Mouse (Mus musculus) spleen, adult 18-20 months (tissue): ENCODE measurements around the gene Gm20425.

Experiments used
- DNase-seq, 2 experiments: peaks; one replicate each; pipeline ENCODE4 v3.0.0; 2022; ENCODE audit warnings: mixed read lengths in 2 of 2

Gm20425 gene

DNA sequence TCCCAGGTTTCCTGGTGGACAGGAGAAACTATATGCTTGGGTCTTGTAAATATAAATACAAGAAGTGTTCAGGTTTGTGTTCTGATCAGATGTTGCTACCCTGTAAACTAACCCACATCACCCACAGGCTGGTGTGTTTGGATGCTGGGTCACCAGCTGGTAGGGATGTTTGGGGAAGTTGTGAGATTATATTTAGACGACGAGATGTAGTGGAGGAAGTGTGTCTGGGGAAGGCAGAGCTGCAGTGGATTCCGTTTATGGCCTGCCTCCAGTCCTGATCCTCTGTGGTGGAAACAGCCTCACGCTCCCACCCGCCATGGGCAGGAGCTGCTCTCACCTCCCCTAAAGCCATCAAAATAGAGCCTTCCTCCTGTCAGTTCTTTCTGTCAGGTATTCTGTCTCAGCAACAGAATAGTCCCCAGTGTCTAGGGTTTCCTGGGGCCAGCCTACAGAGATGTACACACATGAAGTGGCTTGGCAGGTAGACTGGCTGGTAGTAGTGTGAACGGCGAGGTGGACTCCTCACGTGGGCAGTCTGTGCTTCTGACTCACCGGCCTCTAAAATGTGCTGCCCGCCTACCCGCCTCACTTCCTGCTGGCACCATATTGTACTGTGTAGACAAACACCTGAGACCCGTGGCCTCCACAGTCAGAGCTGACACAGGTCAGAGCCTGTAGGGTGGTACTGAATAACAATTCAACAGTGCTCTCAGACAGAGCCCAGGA is 80.9 kb downstream of the Gm20425 start:
- DNase-seq, result no peak

DNA sequence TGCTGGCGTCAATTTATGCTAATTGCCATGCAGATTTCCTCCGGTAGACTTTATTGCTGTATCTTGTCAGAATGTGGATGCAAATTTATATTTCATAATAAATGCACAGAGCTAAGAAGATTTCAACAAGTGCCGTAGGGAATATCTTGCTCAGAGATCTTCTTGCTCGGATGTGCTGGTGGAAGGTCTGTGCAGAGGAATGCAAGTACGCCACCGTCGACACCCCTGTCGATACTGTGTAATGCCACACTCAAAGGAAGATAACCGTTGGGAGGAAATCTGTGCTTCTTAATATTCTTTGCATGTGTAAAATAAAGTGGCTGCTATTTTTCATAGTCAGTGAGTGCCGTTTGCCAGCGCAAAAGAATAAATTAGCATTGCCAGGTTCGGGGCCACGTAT is 83.0 kb downstream of the Gm20425 start:
- no peak for DNase-seq

DNA sequence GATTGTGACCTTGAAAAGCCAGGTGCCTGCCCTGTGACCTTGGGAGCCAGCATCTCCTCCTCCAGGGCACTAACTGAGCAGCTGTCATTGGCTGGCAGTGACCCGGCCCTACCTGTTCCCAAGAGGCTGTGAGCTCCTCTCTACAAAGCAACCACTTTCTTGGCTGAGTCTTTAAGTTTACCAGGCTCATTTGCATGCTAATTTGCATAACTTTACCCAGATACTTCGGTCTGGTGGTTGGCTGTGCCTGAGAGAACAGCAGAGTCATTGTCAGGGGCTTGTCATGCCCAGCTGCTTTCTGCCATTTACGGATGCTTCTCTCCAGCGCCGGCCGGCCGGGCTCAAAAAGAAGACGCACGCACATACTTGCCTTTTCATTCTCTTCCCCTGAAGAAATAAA is 83.4 kb downstream of the Gm20425 start:
- DNase-seq, result no peak

DNA sequence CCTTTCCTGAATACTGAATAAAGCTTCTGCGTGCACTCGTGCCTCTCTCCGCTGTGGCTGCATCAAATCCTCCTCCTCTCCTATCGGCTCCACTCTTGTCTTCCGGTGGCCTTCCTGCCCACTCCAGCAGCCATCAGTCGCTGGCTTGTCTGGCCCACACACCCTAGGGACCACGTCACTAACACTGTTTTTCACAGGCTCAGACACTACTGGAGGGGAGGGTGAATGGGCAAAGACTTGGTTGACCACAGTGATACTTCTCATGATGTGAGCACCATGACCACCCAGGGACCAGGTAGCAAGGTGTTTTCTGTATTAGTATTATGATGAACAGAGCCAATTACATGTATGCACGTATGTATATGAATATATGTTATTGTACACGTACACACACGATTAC is 83.8 kb downstream of the Gm20425 start:
- DNase-seq, result no peak

DNA sequence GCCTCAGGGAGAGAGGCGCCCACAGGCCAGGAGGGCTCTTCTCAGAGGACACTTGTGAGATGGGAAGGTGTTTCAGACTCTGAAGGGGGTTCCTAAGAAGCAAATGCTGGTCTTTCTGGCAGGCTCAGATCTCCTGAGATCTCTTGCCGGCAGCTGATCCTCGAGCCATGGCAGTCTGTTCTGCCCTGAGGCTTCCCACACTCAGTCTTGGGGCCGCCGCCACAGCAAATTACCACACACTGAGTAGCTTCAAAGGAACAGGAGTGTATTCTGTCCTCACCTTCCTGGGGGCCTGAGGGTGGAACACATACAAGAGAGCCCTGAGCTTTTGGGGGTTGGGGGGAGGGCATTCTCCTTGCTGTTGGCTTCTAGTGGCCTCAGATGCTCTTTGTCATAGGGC is 84.8 kb downstream of the Gm20425 start:
- no peak for DNase-seq

DNA sequence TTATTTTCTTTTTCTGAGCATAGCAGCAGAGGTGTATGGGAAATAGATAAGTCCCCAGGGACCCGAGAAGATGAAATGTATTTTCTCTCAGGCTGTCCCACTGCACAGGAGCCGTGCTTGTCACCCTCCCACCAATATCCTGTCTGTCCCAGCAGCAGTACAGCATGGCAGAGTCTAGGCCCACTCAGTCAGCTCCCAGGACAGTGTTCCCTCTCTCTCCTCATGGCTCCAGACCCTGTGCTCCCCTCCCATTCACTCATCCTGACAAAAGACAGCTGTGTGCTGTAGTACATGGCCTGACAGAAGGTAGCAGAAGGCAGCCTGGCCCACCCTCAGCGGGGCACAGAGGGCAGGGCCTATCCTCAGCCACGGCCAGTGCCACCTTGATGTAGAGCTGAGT is 86.2 kb downstream of the Gm20425 start:
- DNase-seq, result no peak

DNA sequence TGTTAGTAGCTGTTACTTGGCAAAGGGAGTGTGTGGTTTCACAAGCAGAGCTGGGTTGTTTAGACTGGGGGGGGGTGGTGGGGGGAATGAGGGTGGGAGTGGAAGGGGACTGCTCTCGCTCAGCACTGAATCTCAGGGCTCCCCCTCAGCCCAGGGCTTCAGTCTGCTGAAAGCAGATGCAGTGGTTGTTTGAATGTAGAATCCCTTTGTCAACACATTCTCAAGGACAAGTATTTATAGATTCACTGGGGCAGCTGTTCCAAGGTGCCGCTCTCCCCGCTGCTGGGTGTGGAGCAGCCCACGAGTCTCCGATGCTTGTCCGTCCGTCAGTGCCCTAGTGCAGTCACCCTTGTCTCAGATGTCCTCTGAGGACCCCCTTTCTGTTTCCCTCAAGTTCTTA is 88.8 kb downstream of the Gm20425 start:
- DNase-seq, result no peak

DNA sequence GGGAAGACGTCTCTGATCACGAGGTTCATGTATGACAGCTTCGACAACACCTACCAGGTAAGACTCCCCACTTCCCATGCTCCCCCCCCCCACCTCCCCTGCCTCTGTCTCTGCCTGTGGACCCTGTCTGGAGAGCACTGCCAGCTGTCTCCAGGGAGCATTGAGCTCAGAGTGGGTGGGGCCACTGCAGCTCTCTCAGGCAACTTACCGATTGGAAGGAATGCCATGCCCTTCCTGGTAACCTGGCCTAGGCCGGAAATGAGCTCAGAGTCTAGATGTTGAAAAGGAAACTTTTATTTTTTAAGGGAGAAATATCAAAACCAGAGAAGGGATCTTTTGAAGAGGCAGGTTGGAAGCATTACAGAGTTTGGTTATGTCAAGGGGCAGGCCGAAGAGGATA is 89.7 kb downstream of the Gm20425 start:
- no peak for DNase-seq
